In the genomic region with DNA sequence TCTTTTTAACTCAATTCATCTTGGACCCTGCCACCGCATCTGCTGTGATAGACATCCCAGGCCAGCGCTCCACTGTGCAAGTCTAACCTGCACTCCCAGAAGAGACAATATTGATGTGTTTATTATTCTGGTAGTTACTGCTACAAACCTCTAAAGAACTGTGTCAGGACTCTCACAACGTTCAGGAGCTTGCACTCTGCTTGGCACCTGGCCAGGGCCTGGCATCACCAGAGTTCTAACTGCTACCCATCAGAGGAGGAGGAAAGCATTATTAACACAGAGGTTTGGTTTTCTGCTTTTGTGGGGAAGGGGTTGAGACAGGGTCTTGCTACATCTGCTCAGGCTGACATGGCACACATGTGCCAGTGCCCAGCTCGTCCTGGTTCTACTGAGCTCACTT, we compare ENCODE assay signal across 8 mouse cellular contexts. TPM values are rescaled to one million over a fixed set of nuclear protein-coding genes. Genes with fewer than 3 reads are reported as not detected.
DNase-seq lines count a peak whose midpoint lies in the region; ATAC-seq and TF ChIP-seq lines count a peak whose summit lies in the region.
"Had no signal": no experiment of that assay in that cellular context is flagged by ENCODE, and none has a peak within 500 bp of the region (broad histone marks: within the 10 kb centered on the region; RNA-seq: fewer than 3 reads in every experiment).

No protein-coding gene starts in this region.

- H3K4me3 ChIP-seq in hindbrain, embryonic 14.5 days (replicated peaks; ENCODE audit: low read length) = no peak overlapping the region
- H3K4me3 ChIP-seq in hindbrain, embryonic 13.5 days = no peak overlapping the region
- no peak overlapping the region for H3K4me3 ChIP-seq in cerebellum, adult 2 months (replicated peaks; ENCODE audit: insufficient read depth, low read depth, low read length)
- H3K4me3 ChIP-seq: neural tube, embryonic 15.5 days had no signal

- H3K4me1 ChIP-seq in hindbrain, embryonic 14.5 days (replicated peaks; ENCODE audit: control insufficient read depth, insufficient read depth, low read length) = peaks cover 10% of the 10 kb centered on the region; the same call in 1 of the 2 replicates
- H3K4me1 ChIP-seq in hindbrain, embryonic 13.5 days (replicated peaks) = peaks cover 26% of the 10 kb centered on the region
- H3K4me1 ChIP-seq in cerebellum, adult 2 months (ENCODE audit: control insufficient read depth, insufficient read depth, low read length) = peaks cover 8% of the 10 kb centered on the region

- ATAC-seq in hindbrain, embryonic 14.5 days (ENCODE audit: low FRiP score) = no peak
- no peak for ATAC-seq in hindbrain, embryonic 13.5 days (ENCODE audit: low FRiP score)

- H3K9me3 ChIP-seq in hindbrain, embryonic 14.5 days (ENCODE audit: control insufficient read depth, low read length) = no peaks in the 10 kb centered on the region
- H3K9me3 ChIP-seq in hindbrain, embryonic 13.5 days = no peaks in the 10 kb centered on the region
- H3K9me3 ChIP-seq: neural tube, embryonic 15.5 days had no signal

- no peaks in the 10 kb centered on the region for H3K27me3 ChIP-seq in hindbrain, embryonic 14.5 days (ENCODE audit: control insufficient read depth, insufficient read depth, low read length)
- no peaks in the 10 kb centered on the region for H3K27me3 ChIP-seq in hindbrain, embryonic 13.5 days
- no peaks in the 10 kb centered on the region for H3K27me3 ChIP-seq in cerebellum, adult 2 months (ENCODE audit: control insufficient read depth, insufficient read depth, low read length)
- H3K27me3 ChIP-seq: neural tube, embryonic 15.5 days had no signal

- no peak overlapping the region for H3K4me2 ChIP-seq in hindbrain, embryonic 14.5 days (replicated peaks)
- H3K4me2 ChIP-seq in hindbrain, embryonic 13.5 days = no peak overlapping the region
- H3K4me2 ChIP-seq: neural tube, embryonic 15.5 days had no signal

- WGBS in hindbrain, embryonic 14.5 days = 66% methylated on average over 4 of the region's 4 CpGs
- 63% methylated on average over 4 of the region's 4 CpGs for WGBS in hindbrain, embryonic 13.5 days
- WGBS in cerebellum, adult 2 months = 48% methylated on average over 4 of the region's 4 CpGs

- DNase-seq in hindbrain, embryonic 14.5 days (ENCODE audit: low spot score) = peak; percentile 41
- DNase-seq in ovary, postnatal 36 days (ENCODE audit: low spot score) = peak; percentile 15
- no peak for DNase-seq in ovary, postnatal 10 days (ENCODE audit: low spot score)
- DNase-seq in cerebellum, adult 2 months = peak; percentile 57 to 66
- DNase-seq in layer of hippocampus, postnatal 10 days (ENCODE audit: low spot score in 2 of 2) = peak; percentile 60 to 65
- no peak for DNase-seq in natural killer cell, adult 2 months (ENCODE audit: low spot score in 2 of 2)

- TF ChIP-seq CTCF in cerebellum, adult 2 months (IDR thresholded peaks at IDR 0.05; ENCODE audit: borderline replicate concordance, insufficient read depth, low read depth, low read length) = no peak

- H3K36me3 ChIP-seq in hindbrain, embryonic 14.5 days (replicated peaks; ENCODE audit: control insufficient read depth, insufficient read depth) = no peaks in the 10 kb centered on the region
- no peaks in the 10 kb centered on the region for H3K36me3 ChIP-seq in hindbrain, embryonic 13.5 days
- H3K36me3 ChIP-seq: neural tube, embryonic 15.5 days had no signal

- no peak overlapping the region for H3K9ac ChIP-seq in hindbrain, embryonic 14.5 days
- H3K9ac ChIP-seq in hindbrain, embryonic 13.5 days = no peak overlapping the region
- H3K9ac ChIP-seq: neural tube, embryonic 15.5 days had no signal

- no peak overlapping the region for H3K27ac ChIP-seq in hindbrain, embryonic 14.5 days
- no peak overlapping the region for H3K27ac ChIP-seq in hindbrain, embryonic 13.5 days
- H3K27ac ChIP-seq in cerebellum, adult 2 months (ENCODE audit: insufficient read depth, low read length) = no peak overlapping the region
- H3K27ac ChIP-seq: neural tube, embryonic 15.5 days had no signal

- no peak for TF ChIP-seq POLR2A in cerebellum, adult 2 months (IDR thresholded peaks at IDR 0.05; ENCODE audit: borderline replicate concordance, insufficient read depth, low read length)

RNA-seq across cellular contexts. Expression of a gene that starts 45.0 kb away (rescaled TPM):
- 118 and 139 TPM in 2 replicates for polyA plus RNA-seq in hindbrain, embryonic 14.5 days (2014; fragmentation: Nextera tagmentation; extraction: Ambion mirVana)
- 87.3 and 96.3 TPM in 2 replicates for polyA plus RNA-seq in hindbrain, embryonic 13.5 days (2015; fragmentation: Nextera tagmentation; extraction: Ambion mirVana)
- polyA plus RNA-seq in cerebellum, adult 2 months (2012; rRNA removed) = 108 and 110 TPM in 2 replicates
- 100 to 1,000 TPM; 252 to 278 TPM for total RNA-seq in layer of hippocampus, postnatal 10 days (2021)

Comparison
In these comparisons a context has a peak if more than half of its experiments do, and no peak if none do; other contexts are left out.
1. DNase-seq: peak in hindbrain, embryonic 14.5 days (single experiment), ovary, postnatal 36 days (single experiment), cerebellum, adult 2 months (2 of 2) and layer of hippocampus, postnatal 10 days (2 of 2); none in ovary, postnatal 10 days (single experiment) and natural killer cell, adult 2 months (0 of 2).